Mouse (Mus musculus): ENCODE results near the gene Dlgap4. TPM values are rescaled to one million over a fixed set of nuclear protein-coding genes. Genes with fewer than 3 reads are reported as not detected.

Gene Dlgap4
- polyA plus RNA-seq, 1 experiment from 2014 or later = 145 TPM

GRCm38 (mm10) chr2:156693241-156693807 is 79.8 kb downstream of the Dlgap4 start:
- no peaks in the 10 kb centered on the region for H3K9me3 ChIP-seq
- no peaks in the 10 kb centered on the region for H3K36me3 ChIP-seq (replicated peaks)
- peaks cover 21% of the 10 kb centered on the region for H3K27me3 ChIP-seq (replicated peaks; ENCODE audit: low read depth, poor library complexity, severe bottlenecking)
- peak overlapping the region; percentile 20; the same call in 1 of the 2 replicates for H3K27ac ChIP-seq (replicated peaks)
- DNase-seq (ENCODE audit: low spot score) = no peak
- peaks cover 55% of the 10 kb centered on the region for H3K4me1 ChIP-seq
- 54% methylated on average over 11 of the region's 11 CpGs for WGBS
- no peak overlapping the region for H3K4me3 ChIP-seq

- Histone ChIP-seq H3K27me3 (replicated peaks; ENCODE audit: low read depth, poor library complexity, severe bottlenecking) (no peaks in the 10 kb centered on the region), H3K4me3 (no peak overlapping the region), H3K36me3 (replicated peaks) (no peaks in the 10 kb centered on the region), H3K4me1 (peaks cover 49% of the 10 kb centered on the region), H3K9me3 (no peaks in the 10 kb centered on the region), H3K27ac (replicated peaks) (no peak overlapping the region)
- no peak for DNase-seq (ENCODE audit: low spot score)
- 75% methylated on average over 8 of the region's 8 CpGs for WGBS
Measured at GRCm38 (mm10) chr2:156697261-156697660, 83.8 kb downstream of the Dlgap4 start.

- no peaks in the 10 kb centered on the region for H3K36me3 ChIP-seq (replicated peaks)
- H3K27me3 ChIP-seq (replicated peaks; ENCODE audit: low read depth, poor library complexity, severe bottlenecking) = 0 out of 2 replicates have a peak, but pooled peaks cover 3% of the 10 kb centered on the region
- H3K4me3 ChIP-seq = no peak overlapping the region
- H3K4me1 ChIP-seq = peaks cover 43% of the 10 kb centered on the region
- WGBS = 52% methylated on average over 9 of the region's 9 CpGs
- no peaks in the 10 kb centered on the region for H3K9me3 ChIP-seq
- no peak overlapping the region for H3K27ac ChIP-seq (replicated peaks)
- DNase-seq (ENCODE audit: low spot score) = no peak
Measured at GRCm38 (mm10) chr2:156698168-156698567, 84.7 kb downstream of the Dlgap4 start.

- Histone ChIP-seq H3K9me3 (no peaks in the 10 kb centered on the region), H3K27ac (replicated peaks) (no peak overlapping the region), H3K36me3 (replicated peaks) (no peaks in the 10 kb centered on the region), H3K27me3 (replicated peaks; ENCODE audit: low read depth, poor library complexity, severe bottlenecking) (peaks cover 12% of the 10 kb centered on the region; the same call in 1 of the 2 replicates), H3K4me3 (no peak overlapping the region), H3K4me1 (peaks cover 8% of the 10 kb centered on the region)
- peak; percentile 86 for DNase-seq (ENCODE audit: low spot score)
- 22% methylated on average over 6 of the region's 6 CpGs for WGBS
Measured at GRCm38 (mm10) chr2:156705473-156705872, 92.0 kb downstream of the Dlgap4 start.

- Histone ChIP-seq H3K27ac (replicated peaks) (peak overlapping the region; percentile 80; the same call in 1 of the 2 replicates), H3K27me3 (replicated peaks; ENCODE audit: low read depth, poor library complexity, severe bottlenecking) (no peaks in the 10 kb centered on the region), H3K4me1 (peaks cover 42% of the 10 kb centered on the region), H3K36me3 (replicated peaks) (no peaks in the 10 kb centered on the region), H3K4me3 (no peak overlapping the region), H3K9me3 (no peaks in the 10 kb centered on the region)
- 78% methylated on average over 6 of the region's 6 CpGs for WGBS
- no peak for DNase-seq (ENCODE audit: low spot score)
Measured at GRCm38 (mm10) chr2:156716683-156717082, 103.2 kb downstream of the Dlgap4 start.

GRCm38 (mm10) chr2:156717320-156718281 is 104.1 kb downstream of the Dlgap4 start:
- peak overlapping the region; percentile 80 for H3K27ac ChIP-seq (replicated peaks)
- H3K4me3 ChIP-seq = peak overlapping the region; percentile 43
- peak; percentile 72 for DNase-seq (ENCODE audit: low spot score)
- H3K9me3 ChIP-seq = no peaks in the 10 kb centered on the region
- H3K27me3 ChIP-seq (replicated peaks; ENCODE audit: low read depth, poor library complexity, severe bottlenecking) = no peaks in the 10 kb centered on the region
- no peaks in the 10 kb centered on the region for H3K36me3 ChIP-seq (replicated peaks)
- peaks cover 50% of the 10 kb centered on the region for H3K4me1 ChIP-seq
- 23% methylated on average over 17 of the region's 17 CpGs for WGBS

- peaks cover 58% of the 10 kb centered on the region for H3K4me1 ChIP-seq
- H3K4me3 ChIP-seq = no peak overlapping the region
- WGBS = 71% methylated on average over 5 of the region's 5 CpGs
- H3K9me3 ChIP-seq = no peaks in the 10 kb centered on the region
- H3K27ac ChIP-seq (replicated peaks) = peak overlapping the region; percentile 1; the same call in 1 of the 2 replicates
- H3K36me3 ChIP-seq (replicated peaks) = no peaks in the 10 kb centered on the region
- H3K27me3 ChIP-seq (replicated peaks; ENCODE audit: low read depth, poor library complexity, severe bottlenecking) = no peaks in the 10 kb centered on the region
- DNase-seq (ENCODE audit: low spot score) = no peak
Measured at GRCm38 (mm10) chr2:156718793-156719192, 105.3 kb downstream of the Dlgap4 start.

- 87% methylated on average over 8 of the region's 8 CpGs for WGBS
- DNase-seq (ENCODE audit: low spot score) = no peak
- Histone ChIP-seq H3K27ac (replicated peaks) (peak overlapping the region; percentile 98), H3K4me1 (peaks cover 65% of the 10 kb centered on the region), H3K9me3 (no peaks in the 10 kb centered on the region), H3K36me3 (replicated peaks) (no peaks in the 10 kb centered on the region), H3K27me3 (replicated peaks; ENCODE audit: low read depth, poor library complexity, severe bottlenecking) (no peaks in the 10 kb centered on the region), H3K4me3 (peak overlapping the region; percentile 93)
Measured at GRCm38 (mm10) chr2:156719549-156720312, 106.2 kb downstream of the Dlgap4 start.

GRCm38 (mm10) chr2:156720313-156720674 is 106.8 kb downstream of the Dlgap4 start:
- peaks cover 71% of the 10 kb centered on the region for H3K4me1 ChIP-seq
- DNase-seq (ENCODE audit: low spot score) = no peak
- H3K9me3 ChIP-seq = no peaks in the 10 kb centered on the region
- peak overlapping the region; percentile 93 for H3K4me3 ChIP-seq
- H3K27me3 ChIP-seq (replicated peaks; ENCODE audit: low read depth, poor library complexity, severe bottlenecking) = no peaks in the 10 kb centered on the region
- peak overlapping the region; percentile 98 for H3K27ac ChIP-seq (replicated peaks)
- no peaks in the 10 kb centered on the region for H3K36me3 ChIP-seq (replicated peaks)
- WGBS = 3% methylated on average over 10 of the region's 10 CpGs

- under 1% methylated on average over 113 of the region's 114 CpGs for WGBS
- Histone ChIP-seq H3K4me1 (peaks cover 77% of the 10 kb centered on the region), H3K27me3 (replicated peaks; ENCODE audit: low read depth, poor library complexity, severe bottlenecking) (no peaks in the 10 kb centered on the region), H3K9me3 (no peaks in the 10 kb centered on the region), H3K27ac (replicated peaks) (peak overlapping the region; percentile 98), H3K4me3 (peak overlapping the region; percentile 93), H3K36me3 (replicated peaks) (no peaks in the 10 kb centered on the region)
- peak; percentile 98 for DNase-seq (ENCODE audit: low spot score)
Measured at GRCm38 (mm10) chr2:156720675-156721553, 107.4 kb downstream of the Dlgap4 start.

- Histone ChIP-seq H3K4me3 (peak overlapping the region; percentile 93), H3K27ac (replicated peaks) (peak overlapping the region; percentile 98), H3K9me3 (no peaks in the 10 kb centered on the region), H3K27me3 (replicated peaks; ENCODE audit: low read depth, poor library complexity, severe bottlenecking) (no peaks in the 10 kb centered on the region), H3K4me1 (peaks cover 80% of the 10 kb centered on the region), H3K36me3 (replicated peaks) (no peaks in the 10 kb centered on the region)
- DNase-seq (ENCODE audit: low spot score) = no peak
- WGBS = under 1% methylated on average over 17 of the region's 17 CpGs
Measured at GRCm38 (mm10) chr2:156721554-156722070, 108.1 kb downstream of the Dlgap4 start.
